Mouse (Mus musculus): Measurements from ENCODE around the gene Gpcpd1.
"Not testable (repeated sequence)": the region's sequence is repeated elsewhere in the genome, so short reads cannot be mapped to it uniquely, and the experiment has no call there.

Gene Gpcpd1

DNA sequence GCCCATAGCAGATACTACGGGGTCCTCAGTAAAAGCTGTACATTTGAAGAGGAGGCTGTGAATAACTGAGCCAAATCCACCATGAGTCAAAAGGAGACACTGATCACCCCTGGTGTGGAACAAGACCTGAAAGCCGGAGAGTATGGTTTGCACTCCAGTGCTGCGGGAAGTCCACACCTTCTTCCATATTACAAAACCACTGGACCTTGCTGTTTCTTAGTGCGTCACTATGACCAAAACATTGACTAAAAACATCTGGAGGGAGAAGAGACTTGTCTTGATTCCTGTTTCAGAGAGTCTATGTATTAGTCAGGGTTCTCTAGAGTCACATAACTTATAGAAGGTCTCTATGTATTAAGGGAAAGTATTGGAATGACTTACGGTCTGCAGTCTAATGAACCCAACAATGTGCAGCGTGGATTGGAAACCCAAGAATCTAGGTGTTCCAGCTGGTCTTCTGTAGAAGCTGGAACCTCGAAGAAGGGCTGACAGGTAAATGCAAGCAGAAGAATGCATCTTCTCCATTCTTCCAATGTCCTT, at the start of gene Gpcpd1:
TSS of gene Gpcpd1 (minus strand) at position 490 of the 540 bp plus-strand sequence.
- in situ Hi-C loops (cut with MboI, MseI): no loop called here

DNA sequence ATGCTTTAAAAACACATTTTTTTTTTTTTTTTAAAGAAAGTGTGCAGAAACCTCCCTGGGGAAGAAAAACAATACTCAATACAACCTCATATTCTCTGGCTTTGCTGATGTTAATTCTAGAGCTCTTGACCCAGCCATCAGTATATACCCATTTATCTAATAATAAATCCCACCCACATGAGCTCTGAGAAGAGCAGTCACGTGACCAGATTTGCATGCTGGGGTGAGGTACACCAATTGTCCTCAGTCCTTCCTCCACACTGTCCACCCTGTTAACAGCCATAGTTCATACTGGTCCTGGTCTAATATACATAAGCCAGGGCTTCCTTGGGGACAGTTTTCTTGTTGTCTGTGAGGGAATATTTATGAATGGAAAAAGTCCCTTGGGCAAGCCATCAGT, 49.0 kb upstream of the Gpcpd1 start:
- in situ Hi-C loops (cut with MboI, MseI): no loop called here

DNA sequence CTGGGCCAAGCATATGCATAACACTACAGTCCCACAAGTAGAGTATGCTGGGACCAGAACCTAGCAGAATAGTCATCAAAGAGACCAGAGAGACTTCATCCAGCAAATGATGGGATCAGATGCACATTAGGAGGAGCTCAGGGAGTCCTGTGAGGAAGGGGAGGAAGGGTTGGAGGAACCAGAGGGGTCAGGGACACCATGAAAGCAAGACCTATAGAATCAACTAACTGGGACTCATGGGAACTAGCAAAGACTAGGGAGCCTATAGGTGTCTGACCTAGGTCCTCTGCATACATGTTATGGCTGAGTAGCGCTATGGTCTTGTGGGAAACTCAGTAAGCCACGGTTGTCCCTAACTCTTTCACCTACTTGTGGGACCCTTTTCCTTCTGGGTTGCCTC, 41.1 kb upstream of the Gpcpd1 start:
- in situ Hi-C loops (cut with MboI, MseI): no loop called here

DNA sequence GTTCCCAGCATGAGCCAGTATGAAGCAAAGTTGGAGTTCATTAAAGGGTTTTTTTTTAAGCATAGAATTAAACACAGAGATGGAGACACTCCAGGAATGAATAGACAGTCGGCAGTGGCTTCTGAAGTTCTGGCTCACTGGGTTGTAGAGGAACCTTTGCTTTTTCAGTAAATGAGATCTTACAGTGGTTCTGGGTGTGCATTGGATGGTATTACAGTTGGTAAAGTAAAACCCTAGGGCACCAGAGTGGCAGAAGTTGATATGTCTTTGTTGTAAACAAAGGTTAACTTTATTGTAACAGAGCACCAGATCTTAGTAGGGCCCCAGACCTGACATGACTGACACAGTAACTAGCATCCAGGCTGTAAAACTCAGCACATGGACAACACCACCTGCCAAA, 35.6 kb upstream of the Gpcpd1 start:
- in situ Hi-C loops (cut with MboI, MseI): no loop called here

DNA sequence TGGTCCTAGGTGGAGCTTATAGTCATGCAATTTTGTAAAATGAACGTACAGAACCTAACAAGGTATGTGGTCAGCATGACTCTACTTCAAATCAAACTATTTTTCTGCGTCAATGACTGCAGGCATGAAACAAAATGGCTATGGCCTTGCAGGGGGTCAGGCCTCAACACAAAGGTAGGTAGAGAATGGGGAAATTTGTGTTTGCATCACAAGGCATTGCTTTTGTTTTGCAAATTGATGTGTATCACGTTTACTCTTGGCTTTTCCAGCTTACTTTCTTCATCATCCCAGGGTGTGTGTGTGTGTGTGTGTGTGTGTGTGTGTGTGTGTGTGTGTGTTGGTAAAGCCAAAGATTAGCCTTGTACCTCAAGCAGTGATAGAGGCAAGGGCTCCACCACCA, 30.2 kb upstream of the Gpcpd1 start:
- in situ Hi-C loops (cut with MboI, MseI): no loop called here

DNA sequence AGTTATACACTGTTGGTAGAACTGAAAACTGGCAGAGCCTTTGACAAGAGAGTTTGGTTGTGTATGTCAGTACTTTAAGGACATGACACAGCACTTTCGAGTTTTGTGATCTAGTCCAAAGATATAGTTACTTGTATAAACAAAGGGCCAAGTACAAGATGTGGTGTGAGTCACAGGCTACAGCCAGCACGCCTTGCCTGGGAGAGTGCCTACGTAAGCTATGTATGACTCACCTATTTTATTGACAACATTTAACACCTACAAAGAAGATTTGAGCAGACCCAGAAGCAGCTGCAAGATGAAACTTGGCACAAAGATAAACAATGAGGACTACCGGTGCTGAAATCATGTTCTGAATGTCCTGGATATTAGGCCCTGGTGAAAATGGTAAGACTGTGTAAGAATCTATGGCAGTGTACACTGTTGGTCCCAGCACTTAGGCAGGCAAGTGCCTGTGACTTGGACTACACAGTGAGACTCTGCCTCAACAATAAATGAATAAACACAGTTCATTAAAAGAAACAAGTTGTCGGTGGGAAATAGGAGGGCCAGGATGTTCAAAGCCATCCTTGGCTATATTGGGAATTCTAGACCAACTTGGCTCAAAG, 26.2 kb upstream of the Gpcpd1 start:
- in situ Hi-C loops (cut with MboI, MseI): no loop called here

DNA sequence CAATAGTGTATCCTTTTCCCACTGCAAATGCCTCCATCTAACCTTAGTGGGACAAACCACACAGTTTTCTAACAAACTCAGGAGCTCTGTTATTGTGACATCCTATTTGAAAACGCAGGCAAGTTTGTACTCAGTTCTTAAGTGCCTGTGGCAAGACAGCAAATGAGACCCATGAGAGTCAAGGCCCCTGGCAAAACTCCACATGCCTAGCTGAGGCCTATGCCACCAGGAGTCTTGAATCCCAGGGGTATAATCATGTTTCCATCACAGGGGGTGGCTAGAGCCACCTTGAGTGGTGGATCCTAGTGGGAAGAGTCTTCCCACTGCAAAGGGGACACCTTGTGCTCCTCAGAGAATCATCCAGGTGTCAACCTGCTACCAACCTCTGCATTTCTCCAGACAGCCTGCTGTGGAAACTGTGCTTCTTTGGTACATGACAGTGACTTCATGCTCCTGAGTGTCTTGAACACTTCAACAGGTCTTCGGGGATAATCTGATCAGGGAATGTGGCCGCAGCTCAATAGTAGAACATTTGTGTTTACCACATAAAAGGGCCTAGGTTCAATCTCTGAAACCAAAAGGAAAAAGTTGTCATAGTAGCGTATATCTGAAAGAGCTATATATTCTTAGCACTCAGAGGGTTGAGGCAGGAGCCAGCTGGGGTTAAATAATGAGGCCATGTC, 24.2 kb upstream of the Gpcpd1 start:
- in situ Hi-C loops (cut with MboI, MseI): no loop called here

DNA sequence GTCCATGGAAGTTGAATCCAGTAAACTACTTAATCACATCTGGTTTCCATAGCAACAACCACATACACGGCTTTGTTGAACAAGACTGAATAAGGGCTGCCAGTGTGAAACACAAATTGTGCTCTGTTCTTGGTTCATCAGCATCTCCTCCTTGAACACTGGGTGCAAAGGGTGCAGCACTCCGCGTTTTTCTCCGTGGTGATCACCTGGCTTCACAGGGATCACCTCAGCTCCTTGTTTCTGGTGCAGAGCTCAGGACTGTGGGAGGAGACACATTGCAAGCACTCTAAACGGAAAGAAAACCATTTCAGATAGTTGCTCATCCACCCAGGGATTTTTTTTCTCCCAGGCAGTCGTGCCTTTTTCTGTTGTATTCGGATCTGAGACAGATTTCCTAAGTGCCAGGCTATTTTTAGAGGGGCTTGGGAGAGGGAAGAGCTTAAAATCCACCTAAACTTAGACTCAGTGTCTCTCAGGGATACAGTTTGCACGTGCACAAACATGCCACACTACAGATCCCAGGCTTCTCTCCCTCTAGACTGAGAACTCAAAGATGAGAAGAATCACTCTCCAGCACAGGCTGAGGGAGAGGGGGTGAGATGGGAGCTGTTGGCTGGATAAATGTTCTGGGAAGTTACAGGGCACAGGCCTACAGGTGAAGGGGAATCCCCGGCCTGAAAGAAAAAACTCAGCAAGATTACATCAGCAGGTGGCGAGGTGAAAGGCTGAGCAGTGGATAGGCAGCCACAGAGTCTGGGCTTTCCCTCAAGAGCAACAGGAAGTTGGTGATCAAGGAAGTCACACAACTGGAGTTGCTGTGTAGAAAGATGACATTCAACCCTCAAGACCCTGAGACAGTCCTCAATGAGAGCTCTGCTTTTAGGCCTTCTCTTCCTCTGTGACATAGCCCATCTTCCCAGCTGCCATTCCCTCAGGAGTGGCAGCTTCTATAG, 19.9 kb upstream of the Gpcpd1 start:
- in situ Hi-C loops (cut with MboI, MseI): no loop called here

DNA sequence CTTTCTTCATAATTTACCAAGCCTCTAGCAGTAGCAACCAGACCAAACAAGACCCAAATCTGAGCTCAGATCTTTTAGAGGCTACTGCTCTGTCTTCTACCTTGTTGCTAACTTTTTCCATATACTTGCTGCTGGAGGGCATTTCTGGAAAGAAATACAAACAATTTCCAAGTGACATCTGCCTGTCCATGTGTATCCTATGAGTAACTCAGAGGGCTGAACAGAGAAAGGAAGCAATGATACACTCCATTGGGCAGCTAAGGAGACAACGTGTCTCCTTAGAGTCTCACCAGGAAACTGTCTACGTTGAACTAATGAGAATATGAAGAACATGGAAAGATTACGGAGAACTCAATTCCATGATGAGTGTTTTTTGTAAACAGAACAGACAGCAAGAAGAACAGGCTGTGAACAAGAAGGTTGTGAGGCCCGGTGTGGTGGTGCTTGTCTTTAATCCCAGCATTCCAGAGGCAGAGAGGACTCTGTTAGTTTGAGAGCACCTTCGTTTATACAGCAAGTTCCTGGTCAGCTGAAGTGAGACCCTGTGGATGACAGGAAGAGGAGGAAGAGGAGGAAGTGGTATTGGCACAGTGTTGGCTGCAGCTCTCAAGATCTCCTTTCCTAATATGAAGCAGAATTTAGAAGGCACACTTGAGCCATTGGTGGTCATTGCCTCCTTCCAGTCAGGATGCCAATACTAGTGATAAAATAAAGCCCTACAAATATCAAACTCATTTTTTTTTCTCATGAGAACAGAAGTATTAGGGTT, 18.4 kb upstream of the Gpcpd1 start:
- in situ Hi-C loops (cut with MboI, MseI): no loop called here

DNA sequence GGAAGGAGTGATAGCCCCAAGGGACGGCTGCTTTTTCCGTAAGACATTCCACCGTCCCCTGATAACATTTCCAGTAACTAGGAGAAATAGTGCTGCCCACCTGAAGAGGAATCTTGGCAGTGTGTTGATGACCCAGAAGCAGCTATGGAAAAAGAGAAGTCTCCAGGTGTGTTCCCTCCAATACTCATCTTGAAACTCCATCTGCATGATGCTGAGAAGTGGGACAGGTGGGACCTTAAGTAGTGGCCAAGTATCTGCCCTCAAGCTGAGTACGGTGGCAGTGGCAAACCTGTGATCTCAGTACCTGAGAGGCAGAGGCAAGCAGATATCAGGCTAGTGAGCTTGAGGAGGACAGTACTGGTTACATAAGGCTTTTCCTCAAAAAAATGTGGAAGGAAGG, 17.4 kb upstream of the Gpcpd1 start:
- in situ Hi-C loops (cut with MboI, MseI): no loop called here

DNA sequence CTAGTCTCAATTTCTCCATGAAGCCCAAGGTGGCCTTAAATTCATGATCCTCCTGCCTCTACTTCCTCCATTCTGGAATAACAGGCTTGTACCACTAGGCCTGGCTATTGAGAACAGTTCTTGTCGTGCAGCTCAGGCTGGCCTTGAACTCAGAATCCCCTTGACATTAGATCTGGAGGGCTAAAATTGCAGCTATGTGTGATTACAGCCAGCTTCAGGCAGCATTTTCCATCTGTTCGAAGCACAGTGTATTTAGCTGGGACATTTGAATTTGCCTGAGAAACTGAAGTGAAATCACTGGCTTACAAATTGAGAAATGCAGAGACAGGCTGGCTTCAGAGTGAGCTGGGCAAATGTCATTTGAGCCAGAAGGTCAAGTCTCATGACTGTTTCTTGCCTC, 16.2 kb upstream of the Gpcpd1 start:
- in situ Hi-C loops (cut with MboI, MseI): no loop called here

DNA sequence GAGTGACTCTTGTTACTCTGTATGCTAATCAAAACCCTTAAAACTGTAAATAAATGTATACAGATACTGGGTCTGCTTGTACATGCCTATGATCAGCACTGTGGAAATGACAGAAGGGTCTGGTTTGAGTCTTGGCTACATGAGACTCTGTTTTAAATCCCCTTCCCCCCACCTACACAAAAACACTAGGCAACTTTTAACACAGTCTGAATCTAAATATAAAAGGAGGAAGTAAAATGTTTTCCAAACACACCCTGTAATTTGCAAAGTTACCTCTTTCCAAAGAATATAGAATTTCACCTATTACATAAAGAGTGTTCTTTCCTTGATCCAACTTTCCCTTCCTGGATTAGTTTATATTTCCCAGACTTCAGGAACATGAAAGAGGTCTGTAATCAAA, 14.2 kb upstream of the Gpcpd1 start:
- in situ Hi-C loops (cut with MboI, MseI): no loop called here

DNA sequence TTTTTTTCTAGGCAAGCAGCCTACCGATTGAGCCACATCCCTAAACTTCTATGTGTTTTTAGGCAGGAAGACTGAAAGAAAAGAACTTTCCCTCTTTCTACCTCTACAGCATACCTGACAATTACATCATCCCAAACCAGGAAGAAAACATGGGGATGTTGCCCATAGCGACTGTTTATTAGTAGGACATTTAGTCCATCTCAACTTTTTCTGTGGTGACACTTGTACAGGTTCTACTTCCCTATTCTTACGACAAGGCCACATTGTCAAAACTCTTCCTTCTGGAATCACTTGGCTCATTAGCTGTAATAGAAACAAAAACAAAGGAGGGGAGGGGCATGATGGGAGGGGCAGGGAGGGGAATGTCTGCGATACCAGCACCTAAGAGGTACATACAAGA, 12.6 kb upstream of the Gpcpd1 start:
- in situ Hi-C loops (cut with MboI, MseI): no loop called here

DNA sequence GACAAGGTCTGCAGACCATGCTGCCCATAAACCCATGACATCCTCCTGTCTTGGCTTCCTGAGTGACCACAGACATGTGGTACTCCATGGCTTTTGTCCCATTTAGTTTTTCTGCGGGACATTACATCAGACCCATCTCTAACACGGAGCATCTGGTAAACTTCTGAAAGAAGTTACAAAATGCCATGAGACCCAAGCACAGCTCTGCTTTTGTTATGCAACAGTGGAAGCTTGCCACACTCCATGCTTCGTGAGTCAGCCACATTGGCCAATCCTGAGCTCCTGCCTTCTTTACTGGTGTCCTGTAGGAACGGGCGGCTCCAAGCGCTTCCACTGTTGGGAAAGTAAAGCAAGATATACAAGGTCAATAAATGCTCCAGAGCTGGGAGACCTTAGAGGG, 11.6 kb upstream of the Gpcpd1 start:
- in situ Hi-C loops (cut with MboI, MseI): no loop called here

DNA sequence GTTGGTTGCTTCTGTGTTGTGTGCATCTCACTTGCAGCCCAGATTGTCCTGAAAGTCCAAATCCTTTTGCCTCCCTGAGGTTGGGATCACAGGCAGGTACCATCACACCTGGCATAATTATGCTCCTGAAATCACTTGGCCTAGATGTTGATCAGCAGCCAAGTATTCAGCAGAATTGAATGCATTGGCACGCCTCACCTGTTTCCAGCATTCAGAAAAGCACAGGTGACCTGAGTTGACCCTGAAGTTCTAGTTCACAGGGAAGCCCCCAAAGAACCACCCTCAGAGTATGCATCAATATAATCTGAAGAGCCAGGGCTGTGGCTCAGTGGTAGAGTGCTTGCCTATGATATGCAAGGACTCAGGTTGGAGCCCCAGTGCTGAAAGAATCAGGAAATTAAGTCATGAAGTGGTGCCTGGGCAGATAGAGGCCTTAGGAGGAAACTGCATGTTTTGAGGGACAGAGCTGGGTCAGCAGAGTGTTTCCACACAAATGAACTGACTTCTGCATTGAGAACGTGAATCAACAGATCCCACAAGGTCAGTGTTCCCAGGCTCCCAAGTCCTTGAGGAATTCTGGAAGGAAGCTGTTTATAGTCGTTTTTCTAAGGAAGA, 10.4 kb upstream of the Gpcpd1 start:
- in situ Hi-C loops (cut with MboI, MseI): no loop called here

DNA sequence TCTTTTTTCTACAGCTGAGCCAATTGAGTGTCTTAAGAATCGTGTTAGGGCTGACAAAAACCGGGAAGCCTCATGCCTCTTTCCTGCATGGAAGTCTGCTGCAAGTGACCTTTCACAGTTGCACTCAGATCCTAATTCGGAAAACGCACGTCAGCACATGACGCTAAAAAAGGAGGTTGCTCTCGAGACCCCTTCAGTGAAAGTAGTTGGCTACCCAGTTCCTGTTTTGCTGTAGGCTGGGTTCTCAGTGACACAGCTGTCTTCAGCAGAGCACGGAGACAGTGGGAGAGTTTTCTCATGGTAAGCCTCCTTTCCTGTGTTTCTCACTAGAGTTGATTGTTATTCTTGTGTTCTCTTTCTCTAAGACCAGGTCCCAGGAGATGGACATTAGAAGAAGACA, 9.7 kb upstream of the Gpcpd1 start:
- in situ Hi-C loops (cut with MboI, MseI): no loop called here

DNA sequence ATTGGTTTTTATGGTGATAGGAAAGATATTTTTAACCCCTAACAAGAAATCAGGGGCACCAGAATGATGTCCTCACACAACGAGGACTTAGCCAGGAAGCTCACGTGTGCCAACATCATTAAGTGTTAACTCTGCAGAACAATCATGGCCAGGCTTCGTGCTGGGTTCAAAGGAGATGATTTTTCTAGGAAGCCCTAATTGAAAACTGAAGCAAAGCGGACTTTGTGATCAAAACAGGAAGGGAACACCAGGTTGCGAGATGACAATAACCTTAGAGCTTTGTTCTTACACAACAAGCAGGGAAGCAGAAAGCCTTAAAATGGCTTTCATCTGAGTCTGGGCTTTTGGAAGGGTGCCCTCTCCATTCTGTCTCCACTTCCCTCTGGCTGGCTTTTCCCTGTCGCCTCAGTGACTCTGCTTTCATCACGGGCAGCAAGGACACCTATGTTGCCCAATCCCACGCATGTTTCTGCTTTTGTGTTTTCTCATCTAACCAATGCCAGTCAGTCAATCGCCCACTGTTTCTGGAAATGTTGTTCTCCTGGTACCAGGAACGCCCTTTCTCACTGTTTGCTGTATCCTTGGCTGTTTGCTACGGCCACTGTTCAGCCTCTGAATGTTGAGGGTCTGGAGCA, 8.2 kb upstream of the Gpcpd1 start:
- in situ Hi-C loops (cut with MboI, MseI): no loop called here

DNA sequence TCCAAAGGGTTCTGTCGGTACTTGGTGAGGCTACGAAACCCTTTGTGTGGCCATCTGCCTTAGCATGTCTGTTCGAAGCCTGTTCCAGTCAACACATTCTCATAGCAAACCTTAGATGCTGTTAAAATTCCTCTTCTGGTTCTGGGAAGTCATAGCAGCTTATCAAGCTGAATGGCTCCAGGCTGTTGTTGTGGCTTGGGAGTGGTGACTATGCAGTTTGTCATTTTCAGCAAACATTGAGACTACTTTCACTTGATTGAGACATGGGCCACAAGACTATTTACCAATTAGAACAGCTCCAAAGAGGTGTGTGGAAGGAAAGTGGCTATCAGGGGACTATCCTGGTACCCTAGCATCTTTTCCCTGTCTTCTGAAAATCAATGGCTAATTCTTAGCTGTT, 4.6 kb upstream of the Gpcpd1 start:
- in situ Hi-C loops (cut with MboI, MseI): no loop called here

DNA sequence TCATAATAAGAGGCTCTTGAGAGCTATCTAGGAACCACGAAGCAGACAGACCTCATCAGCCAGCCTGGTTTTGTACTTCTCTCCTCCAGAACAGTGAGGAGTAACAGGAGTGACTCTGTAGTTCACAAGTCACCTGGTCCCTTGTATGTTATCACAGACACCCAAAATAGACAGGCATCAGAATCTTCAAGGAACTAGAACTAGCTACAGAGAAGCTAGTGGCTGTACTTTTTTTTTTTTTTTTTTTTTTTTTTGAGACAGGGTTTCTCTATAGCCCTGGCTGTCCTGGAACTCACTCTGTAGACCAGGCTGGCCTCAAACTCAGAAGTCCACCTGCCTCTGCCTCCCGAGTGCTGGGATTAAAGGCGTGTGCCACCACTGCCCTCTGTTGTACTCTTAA, 4.0 kb upstream of the Gpcpd1 start:
- in situ Hi-C loops (cut with MboI, MseI): not testable (repeated sequence)

DNA sequence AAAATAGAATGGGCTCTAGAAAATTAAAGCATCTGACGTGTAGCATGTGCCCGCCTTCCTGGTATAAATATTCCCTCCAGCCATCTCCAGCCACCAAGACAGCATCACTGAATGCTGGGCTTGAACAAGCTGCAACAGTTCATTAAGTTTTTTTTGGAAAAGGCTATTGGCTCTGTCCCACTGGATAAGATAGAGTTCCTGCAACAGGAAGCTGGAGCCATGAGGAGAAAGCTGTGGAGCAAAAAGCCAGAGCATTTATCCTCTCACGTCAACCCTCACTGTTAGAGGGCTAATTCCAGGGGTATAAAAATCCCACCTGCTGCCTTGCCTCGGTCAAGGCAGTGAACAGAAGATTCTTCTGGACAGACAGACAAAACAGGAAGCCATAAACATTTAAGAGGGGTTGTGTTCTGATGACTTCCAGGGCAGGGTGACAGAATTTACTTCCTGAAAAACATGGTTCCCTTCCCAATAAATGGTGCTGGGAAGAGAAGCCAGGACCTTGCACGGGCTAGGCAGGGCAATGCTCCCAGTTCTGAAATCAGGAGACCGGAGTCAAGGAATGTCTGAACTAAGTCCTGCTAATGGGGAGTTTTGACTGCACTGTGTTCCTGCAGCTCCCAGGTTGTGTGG, 2.5 kb upstream of the Gpcpd1 start:
- in situ Hi-C loops (cut with MboI, MseI): no loop called here
